Mouse (Mus musculus) MEL (cell line): ENCODE measurements around the gene Gm11077. TPM values are rescaled to one million over a fixed set of nuclear protein-coding genes. Genes with fewer than 3 reads are reported as not detected.

Experiments
- DNase-seq: peaks from one replicate; pipeline ENCODE4 v3.0.0; 2011; ENCODE audit warnings: low read depth, low spot score
- H3K27ac ChIP-seq: 2 replicates; pipeline ENCODE4 v1.5.1; 2012; ENCODE audit warnings: low read depth, mild to moderate bottlenecking, control low read depth, low read length, moderate library complexity; ENCODE audit not compliant: control insufficient read depth
- H3K27me3 ChIP-seq, 2 experiments: fragments of 150-350 bp in 1 of 2; sonication (generic) in 1 of 2; 2 replicates each; pipeline ENCODE4 v1.6.1; 2012; ENCODE audit warnings: low read length in 2 of 2, mild to moderate bottlenecking in 2 of 2, improper control_type of control experiment in 1 of 2, moderate library complexity in 1 of 2; ENCODE audit not compliant: insufficient read depth in 2 of 2, control insufficient read depth in 1 of 2
- H3K36me3 ChIP-seq, 2 experiments: 2 replicates each; pipeline ENCODE4 v1.6.1; 2012 to 2014; ENCODE audit warnings: low read length in 2 of 2, improper control_type of control experiment in 1 of 2, inconsistent platforms in 1 of 2, mild to moderate bottlenecking in 1 of 2; ENCODE audit not compliant: insufficient read depth in 2 of 2, control insufficient read depth in 1 of 2
- H3K4me1 ChIP-seq, 2 experiments: fragments of 150-350 bp in 1 of 2; sonication (generic) in 1 of 2; 2 replicates each; pipeline ENCODE4 v1.6.1; 2012; ENCODE audit warnings: low read length in 2 of 2, improper control_type of control experiment in 1 of 2, mild to moderate bottlenecking in 1 of 2; ENCODE audit not compliant: insufficient read depth in 2 of 2, control insufficient read depth in 1 of 2
- H3K4me3 ChIP-seq, 2 experiments: fragments of 150-350 bp in 1 of 2; sonication (generic) in 1 of 2; 2 replicates each; pipeline ENCODE4 v1.5.1; 2012; ENCODE audit warnings: low read depth in 2 of 2, low read length in 2 of 2, mild to moderate bottlenecking in 2 of 2, moderate library complexity in 2 of 2, control low read depth in 1 of 2, improper control_type of control experiment in 1 of 2; ENCODE audit not compliant: control insufficient read depth in 1 of 2, insufficient read depth in 1 of 2
- H3K79me2 ChIP-seq: 2 replicates; pipeline ENCODE4 v1.6.1; 2012; ENCODE audit warnings: mild to moderate bottlenecking, low read length, moderate library complexity; ENCODE audit not compliant: control insufficient read depth, poor library complexity, insufficient read depth
- H3K9ac ChIP-seq: 2 replicates; pipeline ENCODE4 v1.6.1; 2012; ENCODE audit warnings: low read depth, mild to moderate bottlenecking, control low read depth, low read length, moderate library complexity; ENCODE audit not compliant: control insufficient read depth, poor library complexity, severe bottlenecking
- H3K9me3 ChIP-seq: fragments of 150-350 bp; sonication (generic); replicated peaks from 2 replicates; pipeline ENCODE4 v1.6.1; 2012; ENCODE audit warnings: mild to moderate bottlenecking, low read length, improper control_type of control experiment, moderate library complexity; ENCODE audit not compliant: insufficient read depth
- EP300 ChIP-seq, 2 experiments: IDR thresholded peaks; 2 replicates each; pipeline ENCODE4 v1.6.1; 2011; ENCODE audit warnings: improper control_type of control experiment in 2 of 2, low read length in 2 of 2, low read depth in 1 of 2, mild to moderate bottlenecking in 1 of 2
- ETS1 ChIP-seq: IDR thresholded peaks from 2 replicates; pipeline ENCODE4 v1.6.1; 2012; ENCODE audit warnings: low read depth, mild to moderate bottlenecking, inconsistent platforms, low read length, improper control_type of control experiment, moderate library complexity
- HCFC1 ChIP-seq: IDR thresholded peaks from 2 replicates; pipeline ENCODE4 v1.6.1; 2012; ENCODE audit warnings: low read depth, mild to moderate bottlenecking, inconsistent platforms, low read length, improper control_type of control experiment, moderate library complexity
- JUND ChIP-seq: IDR thresholded peaks from 2 replicates; pipeline ENCODE4 v1.6.1; 2011; ENCODE audit warnings: low read depth, mild to moderate bottlenecking, improper control_type of control experiment, low read length
- MEF2A ChIP-seq: IDR thresholded peaks from 2 replicates; pipeline ENCODE4 v1.6.1; 2014; ENCODE audit warnings: low read depth, mild to moderate bottlenecking, inconsistent platforms, low read length, improper control_type of control experiment; ENCODE audit not compliant: poor library complexity, insufficient replicate concordance, severe bottlenecking; ENCODE audit errors: extremely low read depth
- MXI1 ChIP-seq: IDR thresholded peaks from 2 replicates; pipeline ENCODE4 v1.6.1; 2011; ENCODE audit warnings: mild to moderate bottlenecking, low read depth, low read length, improper control_type of control experiment
- MYB ChIP-seq: IDR thresholded peaks from 2 replicates; pipeline ENCODE4 v1.6.1; 2011; ENCODE audit warnings: mild to moderate bottlenecking, low read depth, low read length, improper control_type of control experiment
- NRF1 ChIP-seq: IDR thresholded peaks from 2 replicates; pipeline ENCODE4 v1.6.1; 2014; ENCODE audit warnings: low read depth, mild to moderate bottlenecking, inconsistent platforms, low read length, improper control_type of control experiment, moderate library complexity; ENCODE audit not compliant: poor library complexity, insufficient read depth, severe bottlenecking
- POLR2AphosphoS2 ChIP-seq: IDR thresholded peaks from 2 replicates; pipeline ENCODE4 v1.6.1; 2011; ENCODE audit warnings: low read length, improper control_type of control experiment
- POLR2AphosphoS5 ChIP-seq: IDR thresholded peaks from 2 replicates; pipeline ENCODE4 v1.6.1; 2012; ENCODE audit warnings: low read depth, borderline replicate concordance, mild to moderate bottlenecking, inconsistent platforms, low read length, moderate library complexity, mixed read lengths
- SIN3A ChIP-seq: IDR thresholded peaks from 2 replicates; pipeline ENCODE4 v1.6.1; 2012; ENCODE audit warnings: low read length, improper control_type of control experiment, inconsistent platforms
- TAL1 ChIP-seq: IDR thresholded peaks from 2 replicates; pipeline ENCODE4 v1.6.1; 2012; ENCODE audit warnings: mild to moderate bottlenecking, inconsistent platforms, low read length, moderate library complexity, mixed read lengths
- TCF12 ChIP-seq: IDR thresholded peaks from 2 replicates; pipeline ENCODE4 v1.6.1; 2014; ENCODE audit warnings: low read depth, mild to moderate bottlenecking, inconsistent platforms, low read length, improper control_type of control experiment, moderate library complexity
- UBTF ChIP-seq: IDR thresholded peaks from 2 replicates; pipeline ENCODE4 v1.6.1; 2012; ENCODE audit warnings: low read depth, mild to moderate bottlenecking, inconsistent platforms, low read length, improper control_type of control experiment, moderate library complexity, borderline replicate concordance; ENCODE audit not compliant: insufficient read depth
- ZMIZ1 ChIP-seq: IDR thresholded peaks from 2 replicates; pipeline ENCODE4 v1.6.1; 2012; ENCODE audit warnings: low read depth, mild to moderate bottlenecking, inconsistent platforms, low read length, improper control_type of control experiment, moderate library complexity
- polyA plus RNA-seq, 2 experiments: library from polyadenylated mRNA; stranded (reverse) in 1 of 2; unstranded in 1 of 2; fragments of >175 nt in 1 of 2; fragments of >200 nt in 1 of 2; gene quantifications; 2 replicates each; pipeline versions ENCODE4 v1.2.1 to v1.2.4; 2012; ENCODE audit warnings: low replicate concordance in 2 of 2, low read depth in 1 of 2; ENCODE audit not compliant: insufficient read length in 2 of 2, insufficient read depth in 1 of 2, missing spikeins in 1 of 2
- total RNA-seq: library from RNA; depleted of rRNA; stranded (reverse); fragments of 300-350 nt; gene quantifications from 2 replicates; pipeline ENCODE4 v1.2.3, GENCODE M21; 2012

Gm11077 gene
- total and polyA plus RNA-seq, 3 experiments, result not detected

GRCm38 (mm10) chr6:140747591-140747990, 18.5 kb downstream of the Gm11077 start:
- no peaks in the 10 kb centered on the region; the same call in 1 of the 2 replicates for H3K79me2 ChIP-seq
- no peak for DNase-seq
- no peaks in the 10 kb centered on the region for H3K4me1 ChIP-seq
- H3K4me3 ChIP-seq, result no peak overlapping the region
- H3K9me3 ChIP-seq, result no peaks in the 10 kb centered on the region; the same call in none of the 2 replicates
- H3K9ac ChIP-seq, result no peak overlapping the region
- H3K36me3 ChIP-seq, result no peaks in the 10 kb centered on the region
- H3K27me3 ChIP-seq, result no peaks in the 10 kb centered on the region
- H3K27ac ChIP-seq, result no peak overlapping the region
- TF ChIP-seq TAL1 (no peak), EP300 (IDR thresholded peaks at IDR 0.05; ENCODE audit: low read depth in 1 of 2, low read length in 2 of 2) (no peak), MYB (no peak), TCF12 (no peak), HCFC1 (no peak), MEF2A (no peak), NRF1 (no peak)

- Histone ChIP-seq H3K27ac (no peak overlapping the region), H3K4me3 (no peak overlapping the region)
- TF ChIP-seq ZMIZ1 (no peak), UBTF (no peak), MXI1 (no peak), JUND (no peak), POLR2AphosphoS2 (no peak), ETS1 (no peak), POLR2AphosphoS5 (no peak), SIN3A (no peak), TAL1 (no peak), EP300 (IDR thresholded peaks at IDR 0.05; ENCODE audit: low read depth in 1 of 2, low read length in 2 of 2) (no peak), MYB (no peak)
- TF ChIP-seq, all 39 proteins: peak for 0
These were observed 21.4 kb downstream of the Gm11077 start for GRCm38 (mm10) chr6:140750371-140751080.

More at GRCm38 (mm10) chr6:140750371-140751080, 21.4 kb downstream of the Gm11077 start:
- Histone ChIP-seq H3K27me3 (no peaks in the 10 kb centered on the region), H3K79me2 (no peaks in the 10 kb centered on the region), H3K9me3 (no peaks in the 10 kb centered on the region; the same call in 1 of the 2 replicates), H3K36me3 (no peaks in the 10 kb centered on the region), H3K4me1 (no peaks in the 10 kb centered on the region), H3K9ac (no peak overlapping the region)
- DNase-seq, result no peak
